Mouse (Mus musculus) mature B cell (primary cell): Measurements from ENCODE around the gene Ifi211.
"Not testable (repeated sequence)": the region's sequence is repeated elsewhere in the genome, so short reads cannot be mapped to it uniquely, and the experiment has no call there.

Source experiments
- in situ Hi-C: fragments of 300-500 bp; cut with MboI; formaldehyde crosslinking; loops from 2 replicates; pipeline ENCODE4 v1.14.3; 2019

Gene Ifi211

DNA sequence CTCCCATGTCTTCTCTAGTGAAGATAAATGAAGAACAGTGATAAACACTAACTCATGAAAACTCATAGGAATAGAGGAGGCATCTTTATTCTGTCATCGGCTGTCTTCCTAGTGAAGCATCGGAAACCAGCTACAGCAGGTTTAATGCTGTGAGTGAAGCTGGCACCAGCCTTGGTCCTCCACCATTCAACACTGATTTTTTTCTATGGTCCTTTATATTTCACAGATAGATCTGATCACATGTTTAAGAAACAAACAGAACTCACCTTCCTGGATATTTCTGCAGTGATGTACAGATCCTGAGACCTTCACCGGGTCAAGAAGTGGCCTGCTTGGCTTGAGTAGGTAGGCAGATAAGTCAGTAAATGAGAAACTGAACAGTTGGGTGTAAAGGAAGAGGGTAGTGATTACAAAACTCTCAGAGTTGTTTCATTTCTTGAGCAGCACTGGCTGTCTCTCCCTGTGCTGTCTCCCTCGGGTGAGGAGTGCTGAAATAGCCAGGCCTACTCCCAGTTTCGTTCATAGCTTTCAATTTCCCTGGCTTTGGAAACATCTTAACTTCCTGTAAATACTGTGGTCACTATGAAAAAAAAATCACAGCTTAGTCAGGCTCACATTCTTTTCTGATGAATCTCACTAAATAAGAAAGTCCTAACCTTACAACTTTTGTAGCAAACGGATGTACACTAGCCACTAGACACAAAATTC, at the start of gene Ifi211:
Gene Ifi211 (minus strand): TSS at position 499 of the 708 bp plus-strand sequence.
- in situ Hi-C loops, result not testable (repeated sequence)

DNA sequence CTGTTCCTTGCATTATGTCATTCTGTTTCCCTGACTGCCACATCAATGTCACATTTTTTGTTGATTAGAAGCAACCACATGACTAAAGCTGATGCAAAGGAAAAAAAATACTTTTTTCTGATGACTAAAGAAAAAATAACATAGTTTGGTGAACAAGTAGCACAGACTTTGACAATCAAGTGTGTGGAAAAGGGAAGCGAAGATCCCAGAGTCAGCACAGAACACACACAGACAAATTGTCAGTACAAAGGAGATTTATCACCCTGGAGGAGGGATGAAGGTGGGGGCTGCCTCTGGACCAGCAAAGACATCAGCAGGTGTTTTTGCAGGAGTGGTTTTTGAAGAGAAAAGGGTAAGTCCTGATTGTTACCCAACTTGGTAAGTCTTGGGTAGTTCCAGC, 48.6 kb upstream of the Ifi211 start:
- in situ Hi-C loops, result not testable (repeated sequence)

DNA sequence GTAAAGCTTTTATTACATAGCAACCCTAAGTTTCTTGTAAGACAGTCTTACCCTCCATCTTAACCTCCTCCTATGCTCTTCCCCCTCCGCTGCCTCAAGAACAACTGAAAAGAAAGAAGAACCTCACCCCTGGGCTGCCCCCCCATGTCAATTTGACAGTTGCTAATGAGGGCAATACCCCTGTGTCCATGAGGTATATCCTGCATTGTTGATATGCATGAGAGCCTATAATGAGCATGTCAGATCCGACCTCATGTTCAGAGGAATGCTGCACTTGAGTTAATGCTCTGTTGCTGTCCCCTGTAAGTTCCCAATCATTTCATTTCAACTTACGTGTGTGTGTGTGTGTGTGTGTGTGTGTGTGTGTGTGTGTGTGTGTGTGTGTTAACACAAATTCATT, 47.2 kb upstream of the Ifi211 start:
- in situ Hi-C loops, result not testable (repeated sequence)

DNA sequence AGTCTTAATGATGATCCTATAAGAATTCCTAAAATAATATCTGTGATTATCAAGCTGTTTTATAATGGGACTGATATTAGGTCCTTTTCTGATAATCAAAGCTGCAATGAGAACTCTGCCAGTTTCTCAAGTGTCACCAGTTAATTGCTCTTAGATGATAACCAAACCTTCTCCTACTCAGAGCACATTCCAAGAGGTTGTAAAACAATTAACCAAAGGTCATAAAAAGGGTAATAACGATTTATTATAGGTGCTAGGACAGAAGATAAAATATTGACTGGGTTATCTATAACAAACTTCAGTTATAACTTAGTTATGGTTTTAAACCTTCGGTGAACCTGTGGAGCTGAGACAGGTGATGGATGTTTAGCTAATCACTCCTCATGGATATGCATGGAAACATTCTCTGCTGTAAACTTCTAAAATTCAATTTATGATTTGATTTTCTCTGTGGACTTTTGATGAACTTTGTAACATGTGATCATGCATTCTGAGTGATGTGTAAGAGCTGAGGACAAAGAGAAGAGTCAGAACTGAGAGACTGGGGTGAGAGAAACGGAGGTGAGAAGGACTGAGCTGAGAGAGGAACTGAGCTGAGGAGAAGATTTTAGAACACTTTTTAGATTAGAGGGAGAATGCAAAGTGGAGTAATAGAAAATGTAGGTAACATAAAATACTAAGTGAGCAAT, 43.1 kb upstream of the Ifi211 start:
- in situ Hi-C loops, result not testable (repeated sequence)

DNA sequence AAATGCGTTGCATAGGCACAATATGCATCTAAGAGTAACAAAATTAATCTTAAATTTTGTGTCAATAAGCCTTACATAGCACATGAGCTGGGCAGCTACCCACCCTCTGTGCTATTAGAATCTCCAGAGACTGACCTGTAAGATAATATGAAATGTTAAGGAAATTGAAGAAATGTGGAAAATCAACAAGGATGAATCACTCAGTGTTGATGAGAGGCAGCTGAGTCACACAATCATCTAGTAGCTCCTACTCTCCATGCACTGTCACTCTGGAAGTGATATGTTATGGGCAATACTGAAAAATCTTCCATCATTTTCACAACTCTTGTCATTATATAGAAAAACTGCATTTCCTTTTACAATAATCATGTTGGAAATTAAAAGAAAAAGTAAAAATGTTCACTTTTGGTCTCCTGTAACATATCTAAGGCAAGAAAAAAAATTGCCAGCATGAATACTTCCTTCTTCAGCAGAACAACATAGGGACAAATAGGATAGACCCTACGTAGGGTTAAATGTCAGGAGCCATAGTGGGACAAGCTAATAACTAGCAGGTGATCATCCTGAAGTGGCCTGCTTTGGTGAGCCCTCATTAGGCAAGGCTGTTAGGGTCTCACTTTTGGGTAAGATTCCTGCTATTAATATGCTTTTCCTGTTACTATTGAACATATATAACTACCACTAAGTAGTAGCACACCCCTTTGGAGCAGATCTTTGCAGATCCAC, 42.4 kb upstream of the Ifi211 start:
- in situ Hi-C loops, result no loop called here

DNA sequence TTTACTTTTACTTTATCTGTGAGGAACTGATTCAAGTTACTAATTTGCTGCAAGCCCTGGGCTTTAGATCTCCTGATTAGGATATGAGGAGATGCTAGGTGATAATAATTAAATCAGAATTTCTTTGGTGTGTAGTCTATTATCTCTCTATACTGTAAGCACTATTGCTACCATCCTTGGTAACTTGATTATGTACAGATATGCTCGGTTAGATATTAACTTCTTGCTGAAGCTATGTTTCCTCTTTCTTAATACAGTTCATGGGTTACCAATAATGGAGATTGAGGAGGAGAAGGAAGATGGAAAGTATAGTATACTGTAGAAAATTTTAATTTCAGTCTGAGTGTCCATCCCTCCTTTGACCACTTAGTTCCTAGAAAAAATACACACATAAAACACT, 40.7 kb upstream of the Ifi211 start:
- in situ Hi-C loops, result no loop called here

DNA sequence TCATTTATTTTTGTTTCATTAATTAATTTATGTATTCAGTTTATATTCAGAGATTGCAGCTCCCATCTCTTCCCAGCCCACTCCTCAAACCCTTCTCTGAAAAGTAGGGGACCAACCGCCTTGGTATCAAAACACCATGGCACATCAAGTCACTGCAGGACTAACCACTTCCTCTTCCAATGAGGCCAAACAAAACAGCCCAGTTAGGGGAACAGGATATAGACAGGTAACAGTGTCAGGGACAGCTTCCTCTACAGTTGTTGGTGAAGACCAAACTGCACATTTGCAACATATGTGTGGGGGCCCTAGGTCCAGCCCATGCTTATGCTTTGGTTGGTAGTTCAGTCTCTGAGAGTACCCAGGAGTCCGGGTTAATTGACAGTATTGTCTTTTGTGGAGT, 36.2 kb upstream of the Ifi211 start:
- in situ Hi-C loops, result not testable (repeated sequence)

DNA sequence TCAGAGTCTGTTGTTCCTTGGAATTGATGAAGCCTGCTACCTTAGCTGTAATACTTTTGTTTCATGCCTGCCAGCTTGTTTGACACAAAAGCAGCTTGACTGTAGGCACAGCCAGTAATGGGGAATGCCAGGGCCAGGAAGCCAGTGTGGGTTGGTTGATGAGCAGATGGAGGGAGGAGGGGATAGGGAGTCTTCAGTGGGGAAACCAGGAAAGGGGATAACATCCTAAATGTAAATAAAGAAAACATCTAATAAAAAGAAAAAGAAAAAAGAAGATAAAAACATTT, 29.9 kb upstream of the Ifi211 start:
- in situ Hi-C loops, result not testable (repeated sequence)

DNA sequence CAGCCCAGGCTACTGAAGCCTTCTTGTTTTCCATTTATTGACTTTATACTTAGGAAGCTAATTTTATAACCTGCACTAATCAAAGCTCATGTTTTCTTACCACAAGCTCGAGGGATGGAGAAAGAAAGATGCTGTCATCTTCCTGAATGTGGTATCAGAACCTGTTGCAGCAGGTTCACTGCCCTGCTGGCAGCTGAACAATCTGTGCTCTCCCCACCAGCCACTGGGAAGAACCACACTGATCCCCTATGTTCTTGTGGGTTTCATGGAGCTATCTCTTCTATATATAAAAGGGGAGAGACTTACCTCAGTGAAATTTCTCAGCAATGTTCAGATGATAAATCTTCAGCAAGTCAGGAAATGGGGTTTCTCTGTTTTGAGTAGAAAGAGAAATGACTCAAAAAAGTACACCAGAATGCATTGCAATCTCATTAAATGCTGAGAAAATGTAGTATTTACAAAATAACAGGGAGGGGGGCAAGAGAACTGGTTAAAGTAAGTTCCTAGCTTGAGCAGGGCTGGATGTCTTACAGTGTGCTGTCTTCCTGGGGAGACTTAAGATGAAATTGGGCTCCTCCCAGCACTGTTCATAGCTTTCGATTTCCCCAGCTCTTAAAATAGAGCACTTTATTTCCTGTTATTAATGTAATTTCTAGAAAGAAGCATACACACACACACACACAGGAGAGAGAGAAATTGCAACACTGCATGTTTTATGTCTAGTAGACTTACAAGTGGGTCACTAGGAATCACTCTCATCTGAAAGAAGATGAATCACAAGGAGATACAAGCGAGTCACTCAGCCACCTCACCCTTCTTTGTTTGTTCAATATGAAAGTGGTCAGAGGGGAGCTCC, 29.3 kb upstream of the Ifi211 start, which contains the start of the genes Mndal and Ifi203:
Gene Mndal (minus strand): TSS at position 568 of the 856 bp plus-strand sequence.
Gene Ifi203 (minus strand): TSS at position 749 of the 856 bp plus-strand sequence.
- in situ Hi-C loops, result not testable (repeated sequence)

DNA sequence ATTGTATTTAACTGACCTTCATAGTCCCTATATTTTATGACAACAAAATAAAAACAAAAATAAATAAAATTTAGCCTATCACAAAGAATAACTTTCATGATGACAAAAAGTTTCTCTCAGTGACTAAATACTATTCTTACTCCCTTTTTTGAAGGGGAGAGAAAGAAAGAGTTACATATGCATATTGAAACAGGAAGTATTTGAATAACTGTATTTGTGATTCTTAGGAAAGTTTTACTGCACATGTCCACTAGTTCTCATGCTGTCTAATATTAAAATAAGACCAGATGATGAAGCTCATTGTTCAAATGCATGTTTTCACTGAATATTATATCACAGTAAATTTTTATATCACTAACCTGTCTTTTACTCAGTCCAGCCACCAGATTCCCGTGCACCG, 28.7 kb upstream of the Ifi211 start:
- in situ Hi-C loops, result not testable (repeated sequence)

DNA sequence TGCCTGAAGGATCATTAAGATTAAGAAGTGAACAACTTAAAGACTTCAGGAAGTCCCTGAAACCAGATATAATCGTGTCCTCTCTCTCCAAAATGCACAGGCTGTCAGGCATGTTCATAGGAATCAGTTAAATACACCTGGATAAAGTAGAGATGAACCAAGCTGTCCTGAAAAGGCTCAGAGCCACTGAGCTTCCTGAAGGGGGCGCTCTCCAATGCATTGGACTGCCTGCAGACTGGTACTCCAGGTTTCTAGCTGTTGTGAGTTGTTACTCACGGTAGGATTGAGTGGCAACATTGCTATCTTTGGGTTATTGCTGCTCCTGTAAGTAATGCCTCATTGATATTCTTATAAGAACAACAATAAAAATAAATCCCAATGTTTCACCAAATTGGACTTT, 6.4 kb upstream of the Ifi211 start:
- in situ Hi-C loops, result not testable (repeated sequence)

DNA sequence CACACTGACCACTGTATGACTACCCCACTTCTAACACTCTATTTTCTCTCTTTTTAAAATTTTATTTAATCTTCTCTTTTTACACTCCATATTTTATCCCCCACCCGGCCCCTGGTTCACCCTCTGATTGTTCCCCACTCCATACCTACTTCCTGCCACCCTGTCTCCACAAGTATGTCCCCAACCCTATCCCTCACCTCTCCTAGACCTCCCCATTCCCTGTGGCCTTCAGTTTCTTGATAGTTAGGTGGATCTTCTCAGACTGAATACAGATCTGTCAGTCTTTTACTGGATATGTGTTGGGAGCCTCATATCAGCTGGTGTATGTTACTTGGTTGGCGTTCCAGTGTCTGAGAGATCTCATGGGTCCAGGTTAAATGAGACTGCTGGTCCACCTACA, 1.7 kb upstream of the Ifi211 start:
- in situ Hi-C loops, result no loop called here

DNA sequence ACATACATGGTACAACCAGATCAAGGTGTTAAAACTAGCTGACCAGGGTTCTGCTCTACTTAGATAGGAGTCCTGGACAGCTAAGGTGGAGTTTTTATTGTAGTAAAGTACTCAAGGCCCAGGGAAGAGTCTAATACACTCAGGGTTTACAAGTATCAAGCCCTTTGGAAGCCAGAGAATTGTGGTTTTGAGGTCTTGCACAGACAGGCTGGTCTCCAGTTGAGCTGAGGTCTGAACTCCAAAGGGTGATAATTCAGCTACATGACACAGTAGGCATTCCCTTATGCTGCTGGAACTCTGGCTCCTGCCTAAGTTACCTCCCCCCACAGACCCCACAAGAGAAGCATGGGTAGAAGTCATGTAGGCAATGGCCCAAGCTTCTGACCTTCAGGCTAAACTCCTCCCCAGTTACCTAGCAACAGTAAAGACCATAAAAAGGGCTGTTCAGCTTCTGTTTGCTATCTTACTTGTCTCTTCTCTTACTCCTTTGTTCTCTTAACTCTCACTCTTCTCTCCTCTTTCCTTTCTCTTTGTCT, 478 bp upstream of the Ifi211 start:
- in situ Hi-C loops, result not testable (repeated sequence)

DNA sequence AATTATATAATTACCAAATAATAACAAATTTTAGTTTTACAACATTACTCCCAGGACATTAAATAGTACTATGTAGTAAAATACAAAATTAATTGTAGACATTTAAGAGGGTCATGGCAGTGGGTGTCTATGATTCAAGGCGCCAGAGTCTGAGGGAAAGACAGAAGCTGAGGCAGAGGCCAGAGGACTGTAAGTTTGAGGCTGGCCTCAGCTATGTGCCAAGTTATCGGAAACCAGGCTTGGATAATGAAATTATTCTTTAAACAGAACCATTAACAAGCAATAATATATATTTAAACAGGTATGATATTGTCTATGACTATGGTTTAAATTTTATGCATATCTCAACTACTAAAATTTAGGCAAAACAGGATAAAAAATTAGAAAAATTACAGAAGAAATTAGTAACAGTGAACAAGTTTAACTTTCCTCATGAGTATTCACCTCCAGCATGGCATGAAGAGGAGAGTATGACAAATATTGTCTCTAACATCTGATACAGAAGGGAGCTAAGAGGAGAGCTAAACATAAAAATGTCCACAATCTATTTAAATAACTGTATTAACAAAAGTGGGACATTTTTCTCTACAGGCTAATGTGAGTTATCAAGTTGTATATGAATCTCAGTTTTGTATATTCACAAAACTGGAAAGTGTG, 910 bp downstream of the Ifi211 start:
- in situ Hi-C loops, result no loop called here

DNA sequence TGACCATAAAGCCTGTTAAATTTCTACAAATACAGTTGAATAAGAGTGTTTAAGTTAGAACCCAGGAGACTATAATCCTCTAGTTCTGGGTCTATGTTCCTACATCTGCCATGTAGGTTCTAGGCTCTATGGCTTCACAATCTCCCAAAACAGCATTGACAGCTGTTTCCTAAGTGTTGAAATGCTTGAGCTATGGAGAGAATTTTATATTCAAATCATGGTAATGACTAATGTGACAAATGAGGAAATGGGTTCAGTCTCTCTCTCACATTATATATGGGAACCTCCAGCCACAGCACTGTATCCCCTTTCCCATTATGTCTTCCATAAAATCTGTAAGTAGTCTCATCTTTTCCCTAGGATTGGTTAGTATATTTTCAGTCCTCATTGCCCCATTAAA, 4.5 kb downstream of the Ifi211 start:
- in situ Hi-C loops, result not testable (repeated sequence)

DNA sequence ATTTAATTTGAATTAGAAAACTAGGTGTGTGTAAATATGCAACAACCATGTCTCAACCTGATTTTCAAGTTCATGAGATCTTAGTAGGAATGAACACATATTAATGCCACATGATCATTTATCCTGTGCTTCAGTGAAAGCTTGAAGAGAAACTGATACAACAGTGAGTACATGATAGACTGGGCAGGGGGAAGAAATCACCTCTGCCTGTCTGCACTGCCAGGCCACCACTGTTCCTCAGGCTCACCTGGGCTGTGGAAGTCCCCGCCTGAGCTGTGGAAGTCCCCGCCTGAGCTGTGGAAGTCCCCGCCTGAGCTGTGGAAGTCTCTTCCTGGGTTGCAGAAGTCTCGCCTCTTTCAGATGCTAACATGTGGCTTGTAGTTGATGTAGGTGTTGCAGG, 7.0 kb downstream of the Ifi211 start:
- in situ Hi-C loops, result not testable (repeated sequence)

DNA sequence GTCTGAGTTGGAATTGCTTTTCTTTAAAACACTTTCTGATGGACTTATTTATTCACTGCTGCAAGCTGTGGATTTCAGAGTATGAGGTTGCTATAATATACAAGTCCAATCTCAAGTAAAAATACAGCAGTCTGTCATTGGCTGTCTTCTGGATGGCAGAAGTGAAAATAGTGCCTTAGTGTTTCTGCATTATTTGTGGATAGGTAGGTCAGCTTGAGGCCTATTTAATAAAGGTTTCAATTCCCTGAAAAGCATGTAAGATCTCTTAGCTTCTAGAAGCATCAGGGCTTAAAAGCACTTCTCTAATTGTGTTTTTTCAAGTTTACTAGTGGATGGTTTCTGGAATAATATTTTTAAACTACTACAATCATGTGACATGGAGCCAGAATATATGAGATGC, 23.1 kb downstream of the Ifi211 start:
- in situ Hi-C loops, result not testable (repeated sequence)

DNA sequence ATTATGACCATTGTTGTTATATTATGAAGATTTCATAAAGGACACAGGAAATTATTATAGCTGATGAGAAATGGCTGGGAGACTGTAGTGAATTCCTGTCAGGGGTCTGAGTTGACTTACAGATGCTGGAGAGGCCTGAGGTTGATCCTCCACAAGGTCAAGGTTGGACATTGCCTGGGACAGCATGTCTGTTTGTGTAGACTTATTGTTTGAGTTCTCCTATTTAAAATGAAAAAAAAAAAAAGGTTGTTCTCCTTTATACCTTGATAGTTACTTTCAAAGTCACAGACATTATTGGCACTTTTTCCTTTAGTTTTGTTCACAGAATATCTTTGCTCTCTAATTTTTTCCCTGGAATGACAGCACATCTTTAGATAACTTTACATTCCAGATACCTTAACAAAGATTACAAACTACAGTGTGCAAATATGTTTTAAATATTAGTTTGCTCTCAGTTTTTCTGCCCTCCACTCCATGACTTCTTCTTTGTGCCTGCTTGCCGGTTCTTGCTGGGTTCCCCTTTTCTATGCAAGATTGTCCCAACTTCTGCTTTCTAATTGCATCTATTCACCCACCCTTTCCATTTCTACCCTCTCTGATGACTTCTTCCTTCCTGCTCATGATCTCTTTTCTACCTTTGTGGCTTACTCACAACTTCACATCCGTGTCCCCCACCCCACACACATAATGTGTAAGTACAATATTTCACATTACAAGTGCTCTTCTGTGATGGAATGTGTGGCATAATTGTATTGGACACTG, 25.6 kb downstream of the Ifi211 start:
- in situ Hi-C loops, result not testable (repeated sequence)

DNA sequence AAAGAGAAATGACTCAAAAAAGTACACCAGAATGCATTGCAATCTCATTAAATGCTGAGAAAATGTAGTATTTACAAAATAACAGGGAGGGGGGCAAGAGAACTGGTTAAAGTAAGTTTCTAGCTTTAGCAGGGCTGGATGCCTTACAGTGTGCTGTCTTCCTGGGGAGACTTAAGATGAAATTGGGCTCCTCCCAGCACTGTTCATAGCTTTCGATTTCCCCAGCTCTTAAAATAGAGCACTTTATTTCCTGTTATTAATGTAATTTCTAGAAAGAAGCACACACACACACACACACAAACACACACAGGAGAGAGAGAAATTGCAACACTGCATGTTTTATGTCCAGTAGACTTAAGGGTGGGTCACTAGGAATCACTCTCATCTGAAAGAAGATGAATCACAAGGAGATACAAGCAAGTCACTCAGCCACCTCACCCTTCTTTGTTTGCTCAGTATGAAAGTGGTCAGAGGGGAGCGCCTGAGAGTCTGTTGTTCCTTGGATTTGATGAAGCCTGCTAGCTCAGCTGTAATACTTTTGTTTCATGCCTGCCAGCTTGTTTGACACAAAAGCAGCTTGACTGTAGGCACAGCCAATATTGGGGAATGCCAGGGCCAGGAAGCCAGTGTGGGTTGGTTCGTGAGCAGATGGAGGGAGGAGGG, 32.7 kb downstream of the Ifi211 start:
- in situ Hi-C loops, result not testable (repeated sequence)
